Comparison of ENCODE assay signal across 8 mouse cellular contexts in the genomic region with DNA sequence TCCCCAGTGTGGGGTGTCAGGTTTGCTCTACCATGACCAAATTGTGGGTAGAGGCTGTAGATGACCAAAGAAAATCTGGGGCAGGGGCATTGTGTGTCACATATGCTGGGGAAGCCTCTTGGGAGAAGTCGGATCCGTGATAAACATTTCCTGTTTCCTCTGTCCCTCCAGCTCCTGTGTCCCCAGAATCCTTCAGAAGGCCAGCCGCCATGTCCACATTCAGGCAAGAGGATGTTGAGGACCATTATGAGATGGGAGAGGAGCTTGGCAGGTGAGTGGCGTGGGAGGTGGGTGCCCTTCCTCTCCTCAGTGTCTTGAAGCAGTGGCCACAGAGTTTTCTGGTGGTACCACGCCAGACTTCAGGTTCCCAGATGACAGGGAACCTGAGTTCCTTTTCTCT. TPM values are rescaled to one million over a fixed set of nuclear protein-coding genes. Genes with fewer than 3 reads are reported as not detected.
DNase-seq lines count a peak whose midpoint lies in the region; ATAC-seq and TF ChIP-seq lines count a peak whose summit lies in the region.

4930442H23Rik (minus strand) TSS at position 45 of the 400 bp plus-strand sequence.

- H3K4me1 ChIP-seq in spleen, adult 2 months (ENCODE audit: control insufficient read depth, insufficient read depth, insufficient read length), result peaks cover 7% of the 10 kb centered on the region; the same call in 1 of the 2 replicates
- H3K4me1 ChIP-seq in liver, embryonic 12.5 days, result peaks cover 59% of the 10 kb centered on the region

- peak within 1 kb of the TSS; percentile 93 for H3K27ac ChIP-seq in spleen, adult 2 months (ENCODE audit: insufficient read depth, low read length)
- H3K27ac ChIP-seq in liver, embryonic 12.5 days, result peak within 1 kb of the TSS; percentile 85

- TF ChIP-seq CTCF in spleen, adult 2 months (IDR thresholded peaks at IDR 0.05; ENCODE audit: extremely low read depth, insufficient read depth, insufficient read length, insufficient replicate concordance), result no peak

- ATAC-seq in CD4-positive, CD25-positive, alpha-beta regulatory T cell, adult 4 months, result no peak
- ATAC-seq in liver, embryonic 12.5 days, result no peak

- peak within 1 kb of the TSS; percentile 85 for H3K4me3 ChIP-seq in spleen, adult 2 months (ENCODE audit: extremely low read depth, insufficient read depth, insufficient read length)
- peak within 1 kb of the TSS; percentile 72 for H3K4me3 ChIP-seq in liver, embryonic 12.5 days

- no peaks in the 10 kb centered on the region for H3K9me3 ChIP-seq in liver, embryonic 12.5 days (replicated peaks)

- H3K27me3 ChIP-seq in spleen, adult 2 months (ENCODE audit: control insufficient read depth, insufficient read depth, low read length), result no peaks in the 10 kb centered on the region
- H3K27me3 ChIP-seq in liver, embryonic 12.5 days (replicated peaks), result no peaks in the 10 kb centered on the region

- H3K36me3 ChIP-seq in spleen, adult 2 months (ENCODE audit: control insufficient read depth, insufficient read depth, low read length), result peaks cover 45% of the 10 kb centered on the region
- H3K36me3 ChIP-seq in liver, embryonic 12.5 days, result peaks cover 81% of the 10 kb centered on the region

- peak within 1 kb of the TSS; percentile 75 for H3K9ac ChIP-seq in liver, embryonic 12.5 days

- 70% methylated on average over 5 of the region's 5 CpGs for WGBS in spleen, adult 2 months
- 68% methylated on average over 5 of the region's 5 CpGs for WGBS in liver, embryonic 12.5 days (ENCODE audit: insufficient replicate concordance)

- TF ChIP-seq POLR2A in spleen, adult 2 months (IDR thresholded peaks at IDR 0.05; ENCODE audit: low read depth, low read length), result no peak

- DNase-seq in CD4-positive, CD25-positive, alpha-beta regulatory T cell, adult 2 months (ENCODE audit: low read depth, low spot score), result peak; percentile 11
- DNase-seq in spleen, adult 2 months (ENCODE audit: low read depth in 1 of 2, low spot score in 2 of 2), result no peak
- no peak for DNase-seq in spleen, adult 12 weeks (ENCODE audit: low spot score)
- no peak for DNase-seq in ovary, postnatal 36 days (ENCODE audit: low spot score)
- DNase-seq in adrenal gland, postnatal 25 days, result no peak
- no peak for DNase-seq in cerebellum, adult 18-20 months

- H3K4me2 ChIP-seq in liver, embryonic 12.5 days, result peak within 1 kb of the TSS; percentile 81

RNA-seq across cellular contexts. Expression of gene 4930442H23Rik, which starts in this region (rescaled TPM):
- polyA plus RNA-seq in CD4-positive, CD25-positive, alpha-beta regulatory T cell, adult 4 months (2017; shearing (Covaris generic)), result not detected
- not detected in 2 replicates for polyA plus RNA-seq in spleen, adult 2 months (2012; rRNA removed)
- polyA plus RNA-seq in liver, embryonic 12.5 days (2016; fragmentation: Nextera tagmentation; extraction: Ambion mirVana), result not detected in 2 replicates
- total RNA-seq in adrenal gland, postnatal 25 days (2021), result not detected in 2 replicates
